Mouse (Mus musculus): ENCODE results near the gene Acat2. TPM values are rescaled to one million over a fixed set of nuclear protein-coding genes. Genes with fewer than 3 reads are reported as not detected.
"Not testable (repeated sequence)": the region's sequence is repeated elsewhere in the genome, so short reads cannot be mapped to it uniquely, and the experiment has no call there.

The Acat2 gene
- polyA plus RNA-seq (2015; fragmentation: Nextera tagmentation; extraction: Ambion mirVana), result 48.9 and 50.9 TPM in 2 replicates

GRCm38 (mm10) chr17:12960331-12960873 lies at the start of gene Acat2:
Gene Acat2, minus strand, starts transcription at chr17:12960747.
- Histone ChIP-seq H3K4me1 (peaks cover 6% of the 10 kb centered on the region), H3K4me3 (peak within 1 kb of the TSS; percentile 70), H3K27me3 (replicated peaks) (no peaks in the 10 kb centered on the region), H3K9me3 (no peaks in the 10 kb centered on the region), H3K4me2 (peak within 1 kb of the TSS; percentile 80), H3K36me3 (peaks cover 20% of the 10 kb centered on the region), H3K9ac (peak within 1 kb of the TSS; percentile 81), H3K27ac (replicated peaks) (peak within 1 kb of the TSS; percentile 79)
- 0% methylated on average over 42 of the region's 42 CpGs for WGBS
- ATAC-seq (ENCODE audit: extremely low read depth, insufficient number of reproducible peaks, low FRiP score, low TSS enrichment), result peak; percentile 97

GRCm38 (mm10) chr17:13009887-13010286 lies 49.3 kb upstream of the Acat2 start:
- peak overlapping the region; percentile 90; the same call in 1 of the 2 replicates for H3K4me2 ChIP-seq
- H3K27ac ChIP-seq (replicated peaks), result no peak overlapping the region
- H3K9ac ChIP-seq, result no peak overlapping the region
- peaks cover 46% of the 10 kb centered on the region for H3K36me3 ChIP-seq
- no peak for ATAC-seq (ENCODE audit: extremely low read depth, insufficient number of reproducible peaks, low FRiP score, low TSS enrichment)
- H3K9me3 ChIP-seq, result no peaks in the 10 kb centered on the region
- no peak overlapping the region for H3K4me3 ChIP-seq
- H3K27me3 ChIP-seq (replicated peaks), result no peaks in the 10 kb centered on the region
- 46% methylated on average over 3 of the region's 3 CpGs for WGBS
- H3K4me1 ChIP-seq, result peaks cover 21% of the 10 kb centered on the region

- Histone ChIP-seq H3K9ac (peak overlapping the region; percentile 94), H3K4me2 (peak overlapping the region; percentile 90), H3K4me1 (peaks cover 21% of the 10 kb centered on the region), H3K27me3 (replicated peaks) (no peaks in the 10 kb centered on the region), H3K9me3 (no peaks in the 10 kb centered on the region), H3K4me3 (peak overlapping the region; percentile 95), H3K27ac (replicated peaks) (peak overlapping the region; percentile 98), H3K36me3 (peaks cover 33% of the 10 kb centered on the region)
- 2% methylated on average over 10 of the region's 10 CpGs for WGBS
- no peak for ATAC-seq (ENCODE audit: extremely low read depth, insufficient number of reproducible peaks, low FRiP score, low TSS enrichment)
Observed at GRCm38 (mm10) chr17:13008528-13008927, 48.0 kb upstream of the Acat2 start.

- Histone ChIP-seq H3K4me2 (peak overlapping the region; percentile 90), H3K27me3 (replicated peaks) (no peaks in the 10 kb centered on the region), H3K4me1 (peaks cover 21% of the 10 kb centered on the region), H3K9me3 (no peaks in the 10 kb centered on the region), H3K27ac (replicated peaks) (peak overlapping the region; percentile 98), H3K4me3 (peak overlapping the region; percentile 95), H3K36me3 (peaks cover 26% of the 10 kb centered on the region), H3K9ac (peak overlapping the region; percentile 94)
- ATAC-seq (ENCODE audit: extremely low read depth, insufficient number of reproducible peaks, low FRiP score, low TSS enrichment), result peak; percentile 97
- under 1% methylated on average over 74 of the region's 76 CpGs for WGBS
Observed at GRCm38 (mm10) chr17:13007730-13008425, 47.3 kb upstream of the Acat2 start.

- peaks cover 21% of the 10 kb centered on the region for H3K4me1 ChIP-seq
- H3K27ac ChIP-seq (replicated peaks), result peak overlapping the region; percentile 85
- WGBS, result 52% methylated on average over 5 of the region's 5 CpGs
- H3K4me2 ChIP-seq, result peak overlapping the region; percentile 90
- H3K4me3 ChIP-seq, result peak overlapping the region; percentile 95
- ATAC-seq (ENCODE audit: extremely low read depth, insufficient number of reproducible peaks, low FRiP score, low TSS enrichment), result no peak
- H3K9me3 ChIP-seq, result no peaks in the 10 kb centered on the region
- peak overlapping the region; percentile 80 for H3K9ac ChIP-seq
- no peaks in the 10 kb centered on the region for H3K27me3 ChIP-seq (replicated peaks)
- H3K36me3 ChIP-seq, result peaks cover 17% of the 10 kb centered on the region
Observed at GRCm38 (mm10) chr17:13006984-13007383, 46.4 kb upstream of the Acat2 start.

GRCm38 (mm10) chr17:13006546-13006945 lies 46.0 kb upstream of the Acat2 start, which contains the start of gene Sod2:
Gene Sod2, plus strand, starts transcription at chr17:13006846.
- H3K9me3 ChIP-seq; H3K27me3 ChIP-seq (replicated peaks); ATAC-seq (ENCODE audit: extremely low read depth, insufficient number of reproducible peaks, low FRiP score, low TSS enrichment): not testable (repeated sequence)
- Histone ChIP-seq H3K36me3 (peaks cover 13% of the 10 kb centered on the region), H3K9ac (peak within 1 kb of the TSS; percentile 80), H3K4me1 (peaks cover 21% of the 10 kb centered on the region), H3K27ac (replicated peaks) (peak within 1 kb of the TSS; percentile 85), H3K4me2 (peak within 1 kb of the TSS; percentile 90), H3K4me3 (peak within 1 kb of the TSS; percentile 95)
- WGBS, result 85% methylated on average over 2 of the region's 2 CpGs

GRCm38 (mm10) chr17:13004436-13004835 lies 43.9 kb upstream of the Acat2 start:
- WGBS, result 70% methylated on average over 2 of the region's 2 CpGs
- not testable (repeated sequence) for H3K9ac ChIP-seq; H3K36me3 ChIP-seq; H3K27me3 ChIP-seq (replicated peaks); H3K4me2 ChIP-seq; H3K9me3 ChIP-seq; ATAC-seq (ENCODE audit: extremely low read depth, insufficient number of reproducible peaks, low FRiP score, low TSS enrichment); H3K27ac ChIP-seq (replicated peaks); H3K4me3 ChIP-seq
- H3K4me1 ChIP-seq, result peaks cover 17% of the 10 kb centered on the region

GRCm38 (mm10) chr17:13002243-13002642 lies 41.7 kb upstream of the Acat2 start:
- H3K27me3 ChIP-seq (replicated peaks), result not testable (repeated sequence)

GRCm38 (mm10) chr17:12999069-12999468 lies 38.5 kb upstream of the Acat2 start:
- WGBS, result 81% methylated on average over 6 of the region's 6 CpGs
- H3K4me3 ChIP-seq, result no peak overlapping the region
- no peaks in the 10 kb centered on the region for H3K9me3 ChIP-seq
- no peak overlapping the region for H3K9ac ChIP-seq
- ATAC-seq (ENCODE audit: extremely low read depth, insufficient number of reproducible peaks, low FRiP score, low TSS enrichment), result no peak
- no peak overlapping the region for H3K4me2 ChIP-seq
- no peak overlapping the region for H3K27ac ChIP-seq (replicated peaks)
- no peaks in the 10 kb centered on the region for H3K27me3 ChIP-seq (replicated peaks)
- H3K4me1 ChIP-seq, result no peaks in the 10 kb centered on the region
- no peaks in the 10 kb centered on the region for H3K36me3 ChIP-seq

More at GRCm38 (mm10) chr17:13002243-13002642, 41.7 kb upstream of the Acat2 start:
- H3K4me1 ChIP-seq; H3K9me3 ChIP-seq; H3K9ac ChIP-seq; H3K4me3 ChIP-seq; H3K4me2 ChIP-seq; H3K36me3 ChIP-seq; ATAC-seq (ENCODE audit: extremely low read depth, insufficient number of reproducible peaks, low FRiP score, low TSS enrichment); H3K27ac ChIP-seq (replicated peaks): not testable (repeated sequence)
- 86% methylated on average over 5 of the region's 5 CpGs for WGBS

- Histone ChIP-seq H3K4me2 (no peak overlapping the region), H3K27ac (replicated peaks) (no peak overlapping the region), H3K9ac (no peak overlapping the region), H3K27me3 (replicated peaks) (no peaks in the 10 kb centered on the region), H3K4me3 (no peak overlapping the region), H3K36me3 (no peaks in the 10 kb centered on the region), H3K9me3 (no peaks in the 10 kb centered on the region), H3K4me1 (peaks cover 5% of the 10 kb centered on the region; the same call in 1 of the 2 replicates)
- no peak for ATAC-seq (ENCODE audit: extremely low read depth, insufficient number of reproducible peaks, low FRiP score, low TSS enrichment)
- 86% methylated on average over 5 of the region's 5 CpGs for WGBS
Observed at GRCm38 (mm10) chr17:12997890-12998289, 37.3 kb upstream of the Acat2 start.

- Histone ChIP-seq H3K4me3 (no peak overlapping the region), H3K4me1 (peaks cover 5% of the 10 kb centered on the region; the same call in 1 of the 2 replicates), H3K36me3 (no peaks in the 10 kb centered on the region), H3K9me3 (no peaks in the 10 kb centered on the region), H3K4me2 (no peak overlapping the region), H3K9ac (no peak overlapping the region), H3K27ac (replicated peaks) (no peak overlapping the region), H3K27me3 (replicated peaks) (no peaks in the 10 kb centered on the region)
- ATAC-seq (ENCODE audit: extremely low read depth, insufficient number of reproducible peaks, low FRiP score, low TSS enrichment), result no peak
- WGBS, result 28% methylated on average over 3 of the region's 3 CpGs
Observed at GRCm38 (mm10) chr17:12996345-12996744, 35.8 kb upstream of the Acat2 start.

Data from heart, embryonic 13.5 days (tissue).